Mouse (Mus musculus): Measurements from ENCODE around the gene Emc1.
"Not testable (repeated sequence)": the region's sequence is repeated elsewhere in the genome, so short reads cannot be mapped to it uniquely, and the experiment has no call there.

The Emc1 gene

GRCm38 (mm10) chr4:139357211-139357610, 4.8 kb downstream of the Emc1 start:
- DNase-seq (ENCODE audit: low spot score) = no peak

GRCm38 (mm10) chr4:139360761-139361548, 8.6 kb downstream of the Emc1 start:
- DNase-seq (ENCODE audit: low spot score) = no peak

- DNase-seq (ENCODE audit: low spot score) = no peak
Measured at GRCm38 (mm10) chr4:139367336-139367735, 14.9 kb downstream of the Emc1 start.

GRCm38 (mm10) chr4:139368038-139368437, 15.7 kb downstream of the Emc1 start:
- no peak for DNase-seq (ENCODE audit: low spot score)

GRCm38 (mm10) chr4:139373130-139373529, 20.7 kb downstream of the Emc1 start:
- no peak for DNase-seq (ENCODE audit: low spot score)

- DNase-seq (ENCODE audit: low spot score) = no peak
Measured at GRCm38 (mm10) chr4:139373531-139373930, 21.1 kb downstream of the Emc1 start.

GRCm38 (mm10) chr4:139379719-139380118, 27.3 kb downstream of the Emc1 start:
- DNase-seq (ENCODE audit: low spot score) = no peak

GRCm38 (mm10) chr4:139380207-139380748, 27.9 kb downstream of the Emc1 start:
- peak; percentile 100 for DNase-seq (ENCODE audit: low spot score)

GRCm38 (mm10) chr4:139380775-139381451, 28.5 kb downstream of the Emc1 start:
- no peak for DNase-seq (ENCODE audit: low spot score)

GRCm38 (mm10) chr4:139381452-139381845, 29.1 kb downstream of the Emc1 start:
- DNase-seq (ENCODE audit: low spot score) = no peak

GRCm38 (mm10) chr4:139382231-139382630, 29.8 kb downstream of the Emc1 start:
- no peak for DNase-seq (ENCODE audit: low spot score)

- DNase-seq (ENCODE audit: low spot score) = not testable (repeated sequence)
Measured at GRCm38 (mm10) chr4:139385841-139386240, 33.5 kb downstream of the Emc1 start.

- no peak for DNase-seq (ENCODE audit: low spot score)
Measured at GRCm38 (mm10) chr4:139386869-139387319, 34.5 kb downstream of the Emc1 start.

GRCm38 (mm10) chr4:139389557-139389956, 37.2 kb downstream of the Emc1 start:
- DNase-seq (ENCODE audit: low spot score) = no peak

GRCm38 (mm10) chr4:139395431-139395830, 43.0 kb downstream of the Emc1 start:
- DNase-seq (ENCODE audit: low spot score) = no peak

GRCm38 (mm10) chr4:139400487-139400886, 48.1 kb downstream of the Emc1 start:
- DNase-seq (ENCODE audit: low spot score) = no peak

- DNase-seq (ENCODE audit: low spot score) = no peak
Measured at GRCm38 (mm10) chr4:139403214-139403613, 50.8 kb downstream of the Emc1 start.

GRCm38 (mm10) chr4:139411351-139411750, 59.0 kb downstream of the Emc1 start:
- DNase-seq (ENCODE audit: low spot score) = no peak

- no peak for DNase-seq (ENCODE audit: low spot score)
Measured at GRCm38 (mm10) chr4:139417868-139418267, 65.5 kb downstream of the Emc1 start.

- no peak for DNase-seq (ENCODE audit: low spot score)
Measured at GRCm38 (mm10) chr4:139421621-139422020, 69.2 kb downstream of the Emc1 start.

- DNase-seq (ENCODE audit: low spot score) = no peak
Measured at GRCm38 (mm10) chr4:139422409-139422808, 70.0 kb downstream of the Emc1 start.

GRCm38 (mm10) chr4:139423270-139423669, 70.9 kb downstream of the Emc1 start:
- no peak for DNase-seq (ENCODE audit: low spot score)
